Mouse (Mus musculus): ENCODE results near the gene Prom2. TPM values are rescaled to one million over a fixed set of nuclear protein-coding genes. Genes with fewer than 3 reads are reported as not detected.

Gene Prom2
- polyA plus RNA-seq, 1 experiment from 2014 or later, result 2.3 TPM

DNA sequence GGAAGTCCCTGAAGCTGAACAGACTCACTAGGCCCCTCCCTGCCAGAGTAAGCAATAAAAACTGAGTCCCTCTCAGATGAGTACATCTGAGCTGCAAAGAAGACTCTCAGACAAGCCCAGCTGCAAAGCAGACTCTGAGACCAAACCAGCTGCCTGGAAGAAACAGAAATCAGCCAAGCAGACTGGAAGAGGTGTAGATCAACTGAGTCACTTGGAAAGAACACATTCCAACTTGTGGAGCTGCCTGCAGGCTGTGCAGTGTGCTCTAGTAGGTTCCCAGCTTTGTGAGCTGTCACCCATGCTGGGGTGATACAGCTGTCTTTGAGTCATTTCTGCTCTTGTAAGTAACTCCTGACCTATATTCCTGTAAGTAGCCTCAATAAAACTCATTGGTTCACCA, 8.4 kb upstream of the Prom2 start:
- no peaks in the 10 kb centered on the region for H3K9me3 ChIP-seq
- no peak overlapping the region for H3K4me2 ChIP-seq (replicated peaks)
- H3K27me3 ChIP-seq, result peaks cover 7% of the 10 kb centered on the region; the same call in 1 of the 2 replicates
- H3K4me3 ChIP-seq, result no peak overlapping the region
- ATAC-seq (ENCODE audit: low FRiP score, low read depth), result no peak
- no peaks in the 10 kb centered on the region for H3K36me3 ChIP-seq
- H3K27ac ChIP-seq, result no peak overlapping the region
- H3K4me1 ChIP-seq, result no peaks in the 10 kb centered on the region
- H3K9ac ChIP-seq, result no peak overlapping the region

DNA sequence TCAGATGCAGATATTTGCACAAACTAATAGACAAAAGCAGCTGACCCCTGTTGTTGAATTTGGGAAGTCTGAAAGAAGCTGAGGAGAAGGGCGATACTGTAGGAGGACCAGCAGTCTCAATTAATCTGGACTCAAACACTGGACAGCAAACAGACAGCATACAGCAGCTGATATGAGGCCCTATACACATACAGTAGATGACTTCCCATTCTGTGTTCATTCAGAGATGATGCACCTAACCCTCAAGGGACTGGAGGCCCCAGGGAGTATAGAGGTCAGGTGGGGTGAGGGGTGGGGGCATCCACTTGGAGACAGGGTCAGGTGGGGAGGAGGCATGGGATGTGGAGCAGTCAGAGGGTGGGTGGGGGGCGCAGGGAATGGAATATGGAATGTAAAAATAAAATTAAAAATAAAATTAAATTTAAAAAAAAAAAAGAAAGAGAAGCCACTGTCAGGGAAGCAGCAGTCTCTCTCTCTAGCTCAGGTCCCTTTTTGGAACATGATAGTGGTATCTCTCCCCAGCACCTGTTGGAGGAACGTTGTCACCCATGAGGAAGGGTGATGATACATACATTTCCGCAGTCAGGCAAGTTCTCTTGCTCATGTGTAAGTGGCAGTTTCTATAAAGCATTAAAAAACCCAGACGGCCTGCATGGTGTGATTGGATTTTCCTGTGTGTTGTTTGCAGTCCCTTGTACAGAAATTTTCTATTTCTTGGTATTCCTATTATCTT, 7.2 kb upstream of the Prom2 start:
- no peak overlapping the region for H3K9ac ChIP-seq
- H3K4me2 ChIP-seq (replicated peaks), result no peak overlapping the region
- H3K4me3 ChIP-seq, result no peak overlapping the region
- H3K27ac ChIP-seq, result no peak overlapping the region
- H3K36me3 ChIP-seq, result no peaks in the 10 kb centered on the region
- H3K9me3 ChIP-seq, result no peaks in the 10 kb centered on the region
- ATAC-seq (ENCODE audit: low FRiP score, low read depth), result no peak
- WGBS, result 65% methylated on average over 5 of the region's 5 CpGs
- no peaks in the 10 kb centered on the region for H3K4me1 ChIP-seq
- H3K27me3 ChIP-seq, result peaks cover 19% of the 10 kb centered on the region

DNA sequence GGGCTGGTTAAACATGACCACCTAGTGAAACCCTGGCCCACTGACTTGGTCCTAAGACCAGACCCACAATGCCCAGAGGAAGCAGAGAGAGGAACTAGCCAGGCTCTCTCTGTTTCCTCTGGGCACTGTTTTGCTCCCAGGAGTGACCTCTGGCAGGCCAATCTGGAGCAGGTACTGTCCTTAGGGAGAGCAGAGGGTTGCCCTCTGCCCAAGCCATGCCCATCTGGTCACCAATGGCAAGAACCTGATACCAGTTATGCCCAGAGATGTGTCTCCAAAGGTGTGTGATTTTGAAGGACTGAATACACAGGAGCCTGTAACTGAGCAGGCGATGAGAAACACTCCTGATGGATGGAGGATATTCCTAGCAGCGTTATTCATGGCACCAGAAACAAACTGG, 430 bp upstream of the Prom2 start:
- Histone ChIP-seq H3K4me3 (no peak overlapping the region), H3K4me1 (no peaks in the 10 kb centered on the region), H3K4me2 (replicated peaks) (no peak overlapping the region), H3K9ac (no peak overlapping the region), H3K9me3 (no peaks in the 10 kb centered on the region), H3K36me3 (no peaks in the 10 kb centered on the region), H3K27ac (no peak overlapping the region), H3K27me3 (peaks cover 83% of the 10 kb centered on the region)
- ATAC-seq (ENCODE audit: low FRiP score, low read depth), result no peak
- WGBS, result 88% methylated on average over 2 of the region's 2 CpGs

DNA sequence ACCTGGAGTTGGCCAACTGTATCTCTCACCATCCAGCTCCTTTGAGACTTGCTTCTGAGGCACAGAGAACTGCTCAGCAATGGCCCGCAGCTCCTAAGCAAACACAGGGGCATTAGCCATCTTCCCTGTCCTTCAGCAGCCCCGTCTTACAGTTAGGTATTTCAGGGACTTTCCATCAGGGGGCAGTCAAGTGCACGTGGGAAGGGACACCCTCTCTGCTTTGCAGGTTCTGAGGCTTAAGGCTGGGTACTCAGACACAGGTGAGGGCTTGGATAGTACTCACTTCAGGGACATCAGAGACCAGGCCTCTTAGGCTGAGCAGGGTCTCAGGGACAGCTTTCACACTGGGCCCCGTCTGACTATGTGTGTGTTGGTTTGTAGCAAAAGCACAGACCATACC, 1.8 kb downstream of the Prom2 start:
- no peak overlapping the region for H3K9ac ChIP-seq
- no peaks in the 10 kb centered on the region for H3K9me3 ChIP-seq
- H3K4me3 ChIP-seq, result no peak overlapping the region
- peaks cover 78% of the 10 kb centered on the region for H3K27me3 ChIP-seq
- no peaks in the 10 kb centered on the region for H3K4me1 ChIP-seq
- no peak for ATAC-seq (ENCODE audit: low FRiP score, low read depth)
- WGBS, result 24% methylated on average over 4 of the region's 4 CpGs
- no peak overlapping the region for H3K27ac ChIP-seq
- H3K4me2 ChIP-seq (replicated peaks), result no peak overlapping the region
- H3K36me3 ChIP-seq, result no peaks in the 10 kb centered on the region

DNA sequence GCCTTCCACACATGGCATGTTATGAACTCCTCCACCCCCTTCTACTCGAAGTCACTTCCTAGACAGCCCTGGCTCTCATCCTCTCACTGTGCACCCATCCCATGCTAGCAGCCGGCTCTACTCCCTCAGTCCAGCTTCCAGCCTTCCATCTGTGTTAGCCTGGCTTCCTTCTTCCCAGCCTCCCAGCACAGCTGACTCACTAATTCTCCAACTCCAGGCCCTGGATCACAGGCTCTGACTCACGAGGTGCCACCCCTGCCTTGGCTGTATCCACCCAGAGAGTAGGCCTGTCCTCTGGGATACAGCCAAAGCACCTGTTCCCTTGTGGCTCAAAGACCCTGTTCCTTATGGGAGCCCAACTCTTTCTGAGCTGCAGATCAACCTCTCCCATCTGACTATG, 3.7 kb downstream of the Prom2 start:
- H3K4me1 ChIP-seq, result no peaks in the 10 kb centered on the region
- H3K36me3 ChIP-seq, result no peaks in the 10 kb centered on the region
- no peak overlapping the region for H3K4me3 ChIP-seq
- no peak for ATAC-seq (ENCODE audit: low FRiP score, low read depth)
- 68% methylated on average over 3 of the region's 3 CpGs for WGBS
- H3K9ac ChIP-seq, result no peak overlapping the region
- no peak overlapping the region for H3K27ac ChIP-seq
- no peaks in the 10 kb centered on the region for H3K9me3 ChIP-seq
- no peak overlapping the region for H3K4me2 ChIP-seq (replicated peaks)
- H3K27me3 ChIP-seq, result peaks cover 58% of the 10 kb centered on the region

DNA sequence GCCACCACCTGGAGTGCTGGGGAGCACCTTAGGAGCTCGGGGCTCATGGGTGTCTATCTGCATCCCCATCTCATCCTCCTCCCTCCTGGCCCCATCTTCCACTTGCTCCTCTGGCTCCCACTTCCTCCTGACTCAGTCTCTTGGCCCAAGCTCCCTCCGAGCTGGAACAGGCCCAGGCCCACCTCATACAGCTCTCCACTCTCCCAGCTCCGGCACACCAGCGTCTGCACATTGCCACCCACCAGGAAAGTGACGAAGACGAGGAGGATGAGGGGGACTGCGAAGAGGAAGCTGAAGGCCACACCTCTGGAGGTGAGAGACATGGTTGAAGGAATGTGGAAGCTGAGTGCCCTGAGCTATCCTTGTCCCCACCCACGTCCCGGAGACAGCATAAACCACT, 5.9 kb downstream of the Prom2 start:
- H3K9ac ChIP-seq, result no peak overlapping the region
- no peak for ATAC-seq (ENCODE audit: low FRiP score, low read depth)
- no peak overlapping the region for H3K27ac ChIP-seq
- H3K4me1 ChIP-seq, result no peaks in the 10 kb centered on the region
- 71% methylated on average over 9 of the region's 9 CpGs for WGBS
- peaks cover 37% of the 10 kb centered on the region for H3K27me3 ChIP-seq
- H3K9me3 ChIP-seq, result no peaks in the 10 kb centered on the region
- no peak overlapping the region for H3K4me3 ChIP-seq
- no peak overlapping the region for H3K4me2 ChIP-seq (replicated peaks)
- H3K36me3 ChIP-seq, result no peaks in the 10 kb centered on the region

DNA sequence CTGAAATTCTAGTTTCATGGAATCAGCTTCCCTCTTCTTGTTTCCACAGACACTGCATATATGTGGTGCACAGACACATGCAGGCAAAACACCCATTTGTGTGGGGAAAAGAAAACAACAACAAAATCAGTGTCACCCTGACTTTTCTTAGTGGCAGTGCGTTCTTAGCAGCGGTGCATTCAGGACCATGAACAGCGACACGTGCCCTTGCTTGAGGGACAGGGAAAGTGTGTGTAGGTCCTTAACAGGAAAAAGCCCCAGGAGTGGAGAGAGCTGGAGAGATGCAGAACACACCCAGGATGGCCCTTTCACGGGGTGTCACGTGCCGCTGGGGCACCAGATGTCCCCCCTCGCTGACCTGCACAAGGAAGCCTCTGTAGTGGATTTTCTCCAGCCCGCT, 8.9 kb downstream of the Prom2 start:
- Histone ChIP-seq H3K27ac (no peak overlapping the region), H3K9me3 (no peaks in the 10 kb centered on the region), H3K4me2 (replicated peaks) (no peak overlapping the region), H3K9ac (no peak overlapping the region), H3K4me3 (no peak overlapping the region), H3K4me1 (no peaks in the 10 kb centered on the region), H3K27me3 (peaks cover 7% of the 10 kb centered on the region), H3K36me3 (no peaks in the 10 kb centered on the region)
- ATAC-seq (ENCODE audit: low FRiP score, low read depth), result no peak
- 11% methylated on average over 9 of the region's 9 CpGs for WGBS

DNA sequence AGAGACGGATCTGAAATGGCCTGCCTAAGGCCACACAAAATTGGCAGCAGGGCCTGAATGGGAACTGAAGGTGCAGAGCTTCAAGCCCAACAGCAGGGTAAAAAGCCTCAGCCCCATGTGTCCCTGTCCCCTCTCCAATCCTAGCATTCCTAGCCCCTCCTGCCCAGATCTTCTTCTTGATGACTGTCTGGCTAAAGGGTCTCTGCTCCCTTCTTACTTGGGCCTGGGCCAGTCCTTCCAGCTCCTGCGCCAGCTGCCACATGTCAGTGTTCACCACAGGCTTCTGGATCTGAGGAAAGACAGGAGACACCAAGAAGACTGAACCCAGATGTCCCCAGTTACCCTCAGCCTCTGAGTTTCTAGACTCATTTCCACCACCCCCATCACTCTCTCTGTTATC, 9.7 kb downstream of the Prom2 start:
- H3K9ac ChIP-seq, result no peak overlapping the region
- no peak overlapping the region for H3K4me3 ChIP-seq
- no peak for ATAC-seq (ENCODE audit: low FRiP score, low read depth)
- H3K4me2 ChIP-seq (replicated peaks), result no peak overlapping the region
- no peaks in the 10 kb centered on the region for H3K36me3 ChIP-seq
- H3K4me1 ChIP-seq, result no peaks in the 10 kb centered on the region
- no peak overlapping the region for H3K27ac ChIP-seq
- no peaks in the 10 kb centered on the region; the same call in 1 of the 2 replicates for H3K27me3 ChIP-seq
- 75% methylated on average over 2 of the region's 2 CpGs for WGBS
- no peaks in the 10 kb centered on the region for H3K9me3 ChIP-seq

DNA sequence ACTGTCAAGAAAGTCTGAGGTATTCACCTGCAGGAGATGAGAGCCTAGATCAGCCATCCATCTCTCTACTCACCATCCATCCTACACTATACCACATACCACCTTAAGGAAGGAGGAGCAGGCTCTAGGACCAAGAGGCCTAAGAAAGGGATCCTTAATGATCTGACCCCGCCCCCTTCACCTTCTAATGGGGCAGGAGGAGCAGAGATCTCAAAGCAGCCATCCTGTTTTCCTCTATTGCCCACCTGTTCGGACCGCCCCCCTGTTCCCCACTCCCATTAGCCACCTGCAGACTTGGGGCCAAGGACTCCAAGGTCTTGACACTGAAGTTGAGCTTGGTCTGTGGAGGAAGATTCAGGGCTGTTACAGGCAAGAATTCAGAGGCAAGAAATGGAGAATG, 10.8 kb downstream of the Prom2 start:
- Histone ChIP-seq H3K36me3 (no peaks in the 10 kb centered on the region), H3K4me3 (no peak overlapping the region), H3K4me1 (no peaks in the 10 kb centered on the region), H3K9me3 (no peaks in the 10 kb centered on the region), H3K9ac (no peak overlapping the region), H3K27ac (no peak overlapping the region), H3K4me2 (replicated peaks) (no peak overlapping the region), H3K27me3 (0 out of 2 replicates have a peak, but pooled peaks cover under 1% of the 10 kb centered on the region)
- no peak for ATAC-seq (ENCODE audit: low FRiP score, low read depth)
- 76% methylated on average over 3 of the region's 3 CpGs for WGBS

DNA sequence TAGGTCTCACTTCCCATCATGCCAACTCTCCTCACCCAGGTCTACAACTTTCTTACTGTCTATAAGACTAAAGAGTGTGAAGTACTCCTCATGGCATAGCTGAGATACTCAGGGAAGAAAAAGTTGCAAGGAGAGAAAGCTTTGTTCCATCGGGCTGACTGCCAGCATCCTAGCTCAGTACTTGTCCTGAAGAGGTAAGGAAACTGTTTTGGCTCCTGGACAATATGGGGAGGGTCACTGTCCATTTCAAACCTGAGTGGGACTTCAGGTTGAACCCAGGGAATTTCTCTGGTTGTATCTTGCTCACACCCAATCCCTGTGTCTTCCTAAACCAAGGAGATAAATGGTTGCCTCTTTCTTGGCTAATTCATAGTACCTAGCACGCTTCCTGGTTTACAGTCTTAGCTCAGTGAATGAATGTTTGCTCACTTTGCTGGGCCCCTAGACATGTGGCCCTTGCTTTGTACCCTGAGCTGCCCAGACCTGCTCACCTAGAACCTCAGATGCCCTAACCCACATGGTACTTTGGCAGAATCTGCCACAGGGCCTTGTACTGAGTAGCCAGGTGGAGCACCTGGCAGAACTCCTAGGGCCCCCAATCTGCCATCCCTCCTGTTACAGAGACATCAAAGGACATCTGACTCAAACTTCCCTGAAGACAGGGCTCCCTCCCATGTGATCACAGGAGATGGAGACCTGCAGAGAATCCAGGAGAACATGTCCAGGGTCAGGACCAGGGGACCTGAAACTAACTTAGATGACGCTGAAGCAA, 16.1 kb downstream of the Prom2 start:
- no peak for ATAC-seq (ENCODE audit: low FRiP score, low read depth)
- Histone ChIP-seq H3K4me3 (no peak overlapping the region), H3K36me3 (no peaks in the 10 kb centered on the region), H3K27ac (no peak overlapping the region), H3K9ac (no peak overlapping the region), H3K27me3 (0 out of 2 replicates have a peak, but pooled peaks cover 3% of the 10 kb centered on the region), H3K4me2 (replicated peaks) (no peak overlapping the region), H3K4me1 (peaks cover 19% of the 10 kb centered on the region), H3K9me3 (no peaks in the 10 kb centered on the region)
- 78% methylated on average over 3 of the region's 3 CpGs for WGBS

DNA sequence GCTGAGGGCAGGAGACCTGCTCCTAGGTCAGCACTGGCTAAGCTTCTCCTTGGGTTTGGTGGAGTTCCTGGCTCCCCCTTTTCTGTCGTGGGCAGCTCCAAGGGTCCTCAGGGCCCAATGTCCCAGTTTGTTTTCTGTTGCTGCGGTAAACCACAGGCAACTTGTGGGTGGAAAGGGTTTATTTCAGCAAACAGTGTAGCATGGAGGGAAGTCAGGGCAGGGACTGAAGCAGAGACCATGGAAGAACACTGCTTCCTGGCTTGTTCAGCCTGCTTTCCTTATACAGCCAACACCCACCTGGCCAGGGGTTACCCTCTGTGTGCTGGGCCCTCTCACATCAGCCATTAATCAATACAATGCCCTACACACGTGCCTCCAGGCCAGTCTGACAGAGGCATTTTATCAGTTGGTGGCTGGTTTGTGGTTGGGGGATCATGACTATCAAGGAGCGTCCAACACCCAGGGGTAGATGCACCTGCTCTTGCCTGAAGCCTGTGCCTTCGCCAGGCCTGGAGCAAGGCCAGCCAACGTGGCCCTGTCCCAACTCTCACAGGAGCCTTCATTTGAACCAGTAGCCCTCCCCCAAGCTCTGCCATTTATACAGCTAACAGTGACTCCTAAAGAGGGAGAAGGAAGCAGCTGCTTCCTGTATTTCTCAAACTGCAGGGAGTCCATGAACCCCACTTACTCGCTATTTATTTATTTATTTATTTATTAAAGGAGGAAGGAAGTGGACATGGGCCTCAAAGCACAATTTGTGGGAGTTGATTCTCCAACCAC, 17.1 kb downstream of the Prom2 start:
- WGBS, result 64% methylated on average over 7 of the region's 7 CpGs
- H3K4me2 ChIP-seq (replicated peaks), result no peak overlapping the region
- 0 out of 2 replicates have a peak, but pooled peaks cover 3% of the 10 kb centered on the region for H3K27me3 ChIP-seq
- no peak overlapping the region for H3K27ac ChIP-seq
- no peak for ATAC-seq (ENCODE audit: low FRiP score, low read depth)
- H3K4me3 ChIP-seq, result no peak overlapping the region
- peaks cover 19% of the 10 kb centered on the region for H3K4me1 ChIP-seq
- no peaks in the 10 kb centered on the region for H3K36me3 ChIP-seq
- H3K9me3 ChIP-seq, result no peaks in the 10 kb centered on the region
- no peak overlapping the region for H3K9ac ChIP-seq

DNA sequence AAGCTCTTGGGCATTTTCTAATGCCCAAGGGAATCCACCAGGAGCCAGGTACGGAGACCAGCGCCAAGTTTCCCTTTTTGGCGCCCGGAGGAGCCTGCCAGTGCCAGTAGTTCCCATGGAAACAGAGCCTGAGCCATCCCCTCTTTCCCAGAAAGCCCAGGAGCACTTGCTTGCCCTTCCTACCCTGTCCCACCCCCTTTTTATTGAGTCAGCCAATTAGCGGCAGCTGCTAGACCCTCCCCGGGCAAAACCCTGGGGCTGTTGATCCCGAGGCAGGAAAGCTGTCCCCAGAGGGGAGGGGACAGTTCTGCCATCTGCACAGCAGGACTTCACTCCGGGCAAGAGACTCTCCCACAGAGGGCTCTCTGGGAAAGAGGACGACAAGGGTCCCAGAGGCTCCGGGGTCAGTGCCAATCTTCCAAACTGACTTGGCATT, 19.2 kb downstream of the Prom2 start, which contains the start of gene Kcnip3:
TSS of gene Kcnip3 (minus strand) at position 89 of the 436 bp plus-strand sequence.
- 5% methylated on average over 10 of the region's 10 CpGs for WGBS
- Histone ChIP-seq H3K9me3 (no peaks in the 10 kb centered on the region), H3K4me3 (peak within 1 kb of the TSS; percentile 28), H3K9ac (peak within 1 kb of the TSS; percentile 51), H3K36me3 (no peaks in the 10 kb centered on the region), H3K4me1 (peaks cover 19% of the 10 kb centered on the region), H3K4me2 (replicated peaks) (peak within 1 kb of the TSS; percentile 59), H3K27me3 (0 out of 2 replicates have a peak, but pooled peaks cover 3% of the 10 kb centered on the region), H3K27ac (no peak within 1 kb of the TSS)
- ATAC-seq (ENCODE audit: low FRiP score, low read depth), result no peak
